ENCODE assay signal across 20 mouse cellular contexts in genomic region chr12:103313274-103313673, GRCm38 (mm10). TPM values are rescaled to one million over a fixed set of nuclear protein-coding genes. Genes with fewer than 3 reads are reported as not detected.
DNase-seq lines count a peak whose midpoint lies in the region; ATAC-seq lines count a peak whose summit lies in the region.
"Had no signal": no experiment of that assay in that cellular context is flagged by ENCODE, and none has a peak within 500 bp of the region (broad histone marks: within the 10 kb centered on the region; RNA-seq: fewer than 3 reads in every experiment).

No protein-coding gene starts in this region.

- ATAC-seq in heart, embryonic 11.5 days (replicated peaks; ENCODE audit: insufficient number of reproducible peaks, low FRiP score, low TSS enrichment), result no peak
- ATAC-seq in hindbrain, embryonic 12.5 days (ENCODE audit: low FRiP score), result no peak; the same call in 1 of the 2 replicates
- no peak for ATAC-seq in midbrain, embryonic 13.5 days
- ATAC-seq: lung, postnatal 0 days had no signal

- no peak overlapping the region for H3K9ac ChIP-seq in heart, embryonic 11.5 days (ENCODE audit: low read depth, low read length)
- 0 out of 2 replicates have a peak overlapping the region, but pooled peaks have one; percentile 32 for H3K9ac ChIP-seq in hindbrain, embryonic 12.5 days
- peak overlapping the region; percentile 36 for H3K9ac ChIP-seq in midbrain, embryonic 13.5 days (replicated peaks)
- H3K9ac ChIP-seq: heart, embryonic 15.5 days; liver, embryonic 13.5 days had no signal

- 0 out of 2 replicates have a peak, but pooled peaks cover 3% of the 10 kb centered on the region for H3K9me3 ChIP-seq in heart, embryonic 11.5 days (replicated peaks; ENCODE audit: control insufficient read depth, low read length)
- no peaks in the 10 kb centered on the region for H3K9me3 ChIP-seq in hindbrain, embryonic 12.5 days (replicated peaks)
- 0 out of 2 replicates have a peak, but pooled peaks cover 3% of the 10 kb centered on the region for H3K9me3 ChIP-seq in midbrain, embryonic 13.5 days
- H3K9me3 ChIP-seq: heart, embryonic 15.5 days; liver, embryonic 13.5 days had no signal

- 68% methylated on average over 6 of the region's 6 CpGs for WGBS in heart, embryonic 11.5 days (ENCODE audit: insufficient replicate concordance)
- WGBS in hindbrain, embryonic 12.5 days, result 50% methylated on average over 6 of the region's 6 CpGs
- 38% methylated on average over 6 of the region's 6 CpGs for WGBS in midbrain, embryonic 13.5 days

- peaks cover 8% of the 10 kb centered on the region for H3K4me1 ChIP-seq in heart, embryonic 11.5 days (ENCODE audit: control insufficient read depth, insufficient read depth, low read length)
- H3K4me1 ChIP-seq in hindbrain, embryonic 12.5 days, result peaks cover 55% of the 10 kb centered on the region
- H3K4me1 ChIP-seq in midbrain, embryonic 13.5 days (replicated peaks), result peaks cover 69% of the 10 kb centered on the region
- H3K4me1 ChIP-seq: liver, embryonic 13.5 days had no signal

- DNase-seq in heart, adult 11 months, result peak; percentile 89
- DNase-seq in thymus, postnatal 14 days, result no peak
- no peak for DNase-seq in gastrocnemius, adult 8-10 months (ENCODE audit: low spot score in 2 of 2)
- DNase-seq in cerebellum, adult 11 months, result no peak
- no peak for DNase-seq in cerebellum, postnatal 36 days
- DNase-seq: adrenal gland, postnatal 10 days; cerebellum, adult 9-11 months; kidney, adult 9 months; liver, embryonic 13.5 days; spleen, adult 18-20 months had no signal

- no peak overlapping the region for H3K27ac ChIP-seq in heart, embryonic 11.5 days (ENCODE audit: low read depth, low read length)
- H3K27ac ChIP-seq in hindbrain, embryonic 12.5 days, result peak overlapping the region; percentile 40
- H3K27ac ChIP-seq in midbrain, embryonic 13.5 days, result peak overlapping the region; percentile 89
- H3K27ac ChIP-seq: heart, embryonic 15.5 days; left cerebral cortex, adult 2 months; liver, embryonic 13.5 days had no signal

- H3K4me2 ChIP-seq in heart, embryonic 11.5 days, result no peak overlapping the region
- peak overlapping the region; percentile 71 for H3K4me2 ChIP-seq in hindbrain, embryonic 12.5 days (replicated peaks)
- peak overlapping the region; percentile 64 for H3K4me2 ChIP-seq in midbrain, embryonic 13.5 days (replicated peaks)
- H3K4me2 ChIP-seq: heart, embryonic 15.5 days; liver, embryonic 13.5 days had no signal

- peaks cover 38% of the 10 kb centered on the region for H3K27me3 ChIP-seq in heart, embryonic 11.5 days (ENCODE audit: control insufficient read depth, insufficient read depth, low read length)
- H3K27me3 ChIP-seq in hindbrain, embryonic 12.5 days, result peaks cover 30% of the 10 kb centered on the region
- peaks cover 11% of the 10 kb centered on the region; the same call in 1 of the 2 replicates for H3K27me3 ChIP-seq in midbrain, embryonic 13.5 days

- no peak overlapping the region for H3K4me3 ChIP-seq in heart, embryonic 11.5 days (ENCODE audit: low read depth, low read length)
- no peak overlapping the region for H3K4me3 ChIP-seq in hindbrain, embryonic 12.5 days
- peak overlapping the region; percentile 42 for H3K4me3 ChIP-seq in midbrain, embryonic 13.5 days (replicated peaks)
- H3K4me3 ChIP-seq: heart, embryonic 15.5 days; left cerebral cortex, adult 2 months; liver, embryonic 13.5 days had no signal

- H3K36me3 ChIP-seq in heart, embryonic 11.5 days (ENCODE audit: control insufficient read depth, insufficient read depth, low read length), result no peaks in the 10 kb centered on the region
- no peaks in the 10 kb centered on the region for H3K36me3 ChIP-seq in hindbrain, embryonic 12.5 days
- no peaks in the 10 kb centered on the region for H3K36me3 ChIP-seq in midbrain, embryonic 13.5 days
- H3K36me3 ChIP-seq: heart, embryonic 15.5 days; liver, embryonic 13.5 days had no signal

RNA-seq across cellular contexts. Expression of gene Fam181a, which starts 2.5 kb away (rescaled TPM):
- polyA plus RNA-seq in heart, embryonic 11.5 days (2014; fragmentation: Nextera tagmentation; extraction: Ambion mirVana), result not detected in 2 replicates
- 13.6 and 14.4 TPM in 2 replicates for polyA plus RNA-seq in hindbrain, embryonic 12.5 days (2016; fragmentation: Nextera tagmentation; extraction: Ambion mirVana)
- 19.4 and 21.1 TPM in 2 replicates for polyA plus RNA-seq in midbrain, embryonic 13.5 days (2015; fragmentation: Nextera tagmentation; extraction: Ambion mirVana)
- total RNA-seq in gastrocnemius, adult 8-10 months (2022), result not detected
- total RNA-seq: adrenal gland, postnatal 10 days; granulocyte monocyte progenitor cell, adult 5-6 weeks; megakaryocyte-erythroid progenitor cell, adult 5-6 weeks had no signal
- polyA plus RNA-seq: heart, embryonic 15.5 days; large intestine, adult 2 months; limb, embryonic 11.5 days; liver, embryonic 13.5 days had no signal

RNA-seq across cellular contexts. Expression of gene Asb2, which starts 42.5 kb away (rescaled TPM):
- polyA plus RNA-seq in heart, embryonic 11.5 days (2014; fragmentation: Nextera tagmentation; extraction: Ambion mirVana), result 225 and 236 TPM in 2 replicates
- 0.71 and 2.0 TPM in 2 replicates for polyA plus RNA-seq in hindbrain, embryonic 12.5 days (2016; fragmentation: Nextera tagmentation; extraction: Ambion mirVana)
- 0.57 and 0.82 TPM in 2 replicates for polyA plus RNA-seq in midbrain, embryonic 13.5 days (2015; fragmentation: Nextera tagmentation; extraction: Ambion mirVana)
- total RNA-seq in gastrocnemius, adult 8-10 months (2022), result 100 to 1,000 TPM; 524 to 740 (median 599) TPM

Comparison
In these comparisons a context has a peak if more than half of its experiments do, and no peak if none do; other contexts are left out.
1. RNA of gene Fam181a, which starts 2.5 kb away (polyA plus RNA-seq): 19.4 to 21.1 TPM in midbrain, embryonic 13.5 days and 13.6 to 14.4 TPM in hindbrain, embryonic 12.5 days; not detected in heart, embryonic 11.5 days; every median in the first group is over 10 times any median in the second.
2. RNA of gene Asb2, which starts 42.5 kb away (polyA plus RNA-seq): 225 to 236 TPM in heart, embryonic 11.5 days; 0.71 to 2.0 TPM in hindbrain, embryonic 12.5 days and 0.57 to 0.82 TPM in midbrain, embryonic 13.5 days; every median in the first group is over 10 times any median in the second.